Mouse (Mus musculus) brain, embryonic 14.5 days (tissue): ENCODE results near the gene Ltbp3.
A peak's percentile ranks its signal among the peaks of the same experiment; 100 is the strongest.

Source experiments
- CTCF ChIP-seq: fragments of 200-500 bp; IDR thresholded peaks from 2 replicates; pipeline ENCODE4 v1.5.1; 2012; ENCODE audit warnings: inconsistent platforms, mild to moderate bottlenecking, moderate library complexity, borderline replicate concordance; ENCODE audit not compliant: insufficient read depth, insufficient read length; ENCODE audit errors: extremely low read depth
- POLR2A ChIP-seq: fragments of 200-500 bp; IDR thresholded peaks from 2 replicates; pipeline ENCODE4 v1.6.1; 2012; ENCODE audit warnings: mild to moderate bottlenecking, inconsistent platforms, borderline replicate concordance; ENCODE audit not compliant: poor library complexity, insufficient read depth, insufficient read length, severe bottlenecking; ENCODE audit errors: extremely low read depth

- peak; percentile 80; the same call in 1 of the 2 replicates for TF ChIP-seq CTCF
- no peak for TF ChIP-seq POLR2A
These were observed 52.4 kb downstream of the Ltbp3 start for GRCm38 (mm10) chr19:5793116-5793515.
